8 mouse cellular contexts compared by ENCODE assay signal in the genomic region with DNA sequence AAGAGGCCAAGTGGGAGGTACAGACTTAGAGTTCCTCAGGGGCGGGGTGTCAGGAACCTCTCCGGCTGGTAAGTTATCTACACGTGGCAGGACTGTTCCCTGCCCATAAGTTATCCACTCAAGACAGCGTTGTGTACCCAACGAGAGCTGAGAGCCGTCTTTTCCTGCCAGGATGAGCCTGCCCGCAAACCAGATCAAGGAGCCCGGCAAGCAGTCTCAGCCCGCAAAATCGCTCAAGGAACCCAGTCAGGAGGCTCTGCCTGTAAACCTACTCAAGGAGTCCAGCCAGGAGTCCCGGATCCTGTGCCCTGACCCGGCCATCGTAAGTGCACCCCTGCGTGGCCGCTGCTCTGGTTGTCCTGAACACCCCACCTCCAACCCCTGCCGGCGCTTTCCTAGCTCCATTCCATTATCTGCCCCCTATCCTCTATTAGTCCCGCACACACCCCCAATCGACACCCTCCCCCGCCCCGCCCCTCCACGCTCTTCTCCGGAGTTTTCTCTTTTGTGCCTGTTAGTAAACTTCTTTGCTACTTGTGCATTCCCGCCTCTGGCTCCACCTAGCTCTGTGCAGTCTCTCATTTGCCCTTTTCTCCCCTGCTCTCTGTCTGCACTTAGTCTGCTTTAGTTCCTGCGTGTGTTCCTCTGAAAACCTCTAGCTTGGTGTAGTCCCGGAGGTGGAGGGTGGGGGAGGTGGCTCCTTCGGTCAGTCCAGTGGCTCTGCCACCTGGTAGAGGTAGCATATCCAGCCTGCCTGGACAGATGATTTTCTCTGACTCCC. TPM values are rescaled to one million over a fixed set of nuclear protein-coding genes. Genes with fewer than 3 reads are reported as not detected.
DNase-seq lines count a peak whose midpoint lies in the region; ATAC-seq and TF ChIP-seq lines count a peak whose summit lies in the region.

No protein-coding gene starts in this region.

- H3K4me2 ChIP-seq in forebrain, embryonic 11.5 days (ENCODE audit: low read depth, low read length, severe bottlenecking) = peak overlapping the region; percentile 56
- peak overlapping the region; percentile 79 for H3K4me2 ChIP-seq in intestine, embryonic 14.5 days (ENCODE audit: low read length)
- peak overlapping the region; percentile 99 for H3K4me2 ChIP-seq in liver, postnatal 0 days (ENCODE audit: low read depth, low read length)
- H3K4me2 ChIP-seq in neural tube, embryonic 13.5 days = peak overlapping the region; percentile 61

- H3K27me3 ChIP-seq in forebrain, embryonic 11.5 days (ENCODE audit: control insufficient read depth, insufficient read depth, low read length) = no peaks in the 10 kb centered on the region
- H3K27me3 ChIP-seq in intestine, embryonic 14.5 days (replicated peaks; ENCODE audit: control insufficient read depth, insufficient read depth, low read length) = no peaks in the 10 kb centered on the region
- H3K27me3 ChIP-seq in liver, postnatal 0 days (ENCODE audit: insufficient read depth, low read length) = no peaks in the 10 kb centered on the region
- H3K27me3 ChIP-seq in neural tube, embryonic 13.5 days = peaks cover 4% of the 10 kb centered on the region; the same call in 1 of the 2 replicates

- TF ChIP-seq EP300 in liver, postnatal 0 days (IDR thresholded peaks at IDR 0.05; ENCODE audit: low read depth) = peak; percentile 86

- peak overlapping the region; percentile 23 for H3K4me3 ChIP-seq in forebrain, embryonic 11.5 days (ENCODE audit: low read depth, low read length)
- H3K4me3 ChIP-seq in intestine, embryonic 14.5 days (ENCODE audit: low read depth, low read length) = peak overlapping the region; percentile 33
- H3K4me3 ChIP-seq in liver, postnatal 0 days (ENCODE audit: low read depth, low read length) = peak overlapping the region; percentile 74
- peak overlapping the region; percentile 29 for H3K4me3 ChIP-seq in neural tube, embryonic 13.5 days

- peak; percentile 29 to 35 for DNase-seq in B cell, adult 2 months
- peak; percentile 59 for DNase-seq in R1 (ENCODE audit: low read depth, low spot score)
- peak; percentile 56 for DNase-seq in forebrain, embryonic 11.5 days (ENCODE audit: low spot score)
- DNase-seq in intestine, embryonic 14.5 days (ENCODE audit: low spot score) = peak; percentile 70
- DNase-seq in liver, postnatal 0 days = peak; percentile 69
- DNase-seq in right cerebral cortex, postnatal 25 days = no peak
- DNase-seq in layer of hippocampus, postnatal 36 days = no peak

- H3K36me3 ChIP-seq in forebrain, embryonic 11.5 days (ENCODE audit: control insufficient read depth, insufficient read depth, low read length) = no peaks in the 10 kb centered on the region
- no peaks in the 10 kb centered on the region for H3K36me3 ChIP-seq in intestine, embryonic 14.5 days (ENCODE audit: control insufficient read depth, insufficient read depth, low read length)
- H3K36me3 ChIP-seq in liver, postnatal 0 days (replicated peaks; ENCODE audit: insufficient read depth, low read length) = 0 out of 2 replicates have a peak, but pooled peaks cover 6% of the 10 kb centered on the region
- peaks cover 6% of the 10 kb centered on the region for H3K36me3 ChIP-seq in neural tube, embryonic 13.5 days

- H3K27ac ChIP-seq in forebrain, embryonic 11.5 days (ENCODE audit: low read depth, low read length) = no peak overlapping the region
- no peak overlapping the region for H3K27ac ChIP-seq in intestine, embryonic 14.5 days (ENCODE audit: low read depth)
- H3K27ac ChIP-seq in liver, postnatal 0 days (ENCODE audit: low read depth) = peak overlapping the region; percentile 91
- H3K27ac ChIP-seq in neural tube, embryonic 13.5 days (replicated peaks) = no peak overlapping the region

- TF ChIP-seq CTCF in liver, postnatal 0 days (IDR thresholded peaks at IDR 0.05; ENCODE audit: low read depth) = no peak

- WGBS in forebrain, embryonic 11.5 days = 8% methylated on average over 27 of the region's 27 CpGs
- WGBS in intestine, embryonic 14.5 days = 2% methylated on average over 27 of the region's 27 CpGs
- WGBS in liver, postnatal 0 days (ENCODE audit: insufficient replicate concordance) = 2% methylated on average over 27 of the region's 27 CpGs
- whole genome bisulfite sequencing in neural tube, embryonic 13.5 days = 8% methylated on average over 27 of the region's 27 CpGs

- no peaks in the 10 kb centered on the region; the same call in 1 of the 2 replicates for H3K9me3 ChIP-seq in forebrain, embryonic 11.5 days (ENCODE audit: control insufficient read depth, low read length)
- 0 out of 2 replicates have a peak, but pooled peaks cover 7% of the 10 kb centered on the region for H3K9me3 ChIP-seq in intestine, embryonic 14.5 days (ENCODE audit: control insufficient read depth, low read length)
- 0 out of 2 replicates have a peak, but pooled peaks cover 4% of the 10 kb centered on the region for H3K9me3 ChIP-seq in liver, postnatal 0 days (ENCODE audit: low read length)
- peaks cover 5% of the 10 kb centered on the region for H3K9me3 ChIP-seq in neural tube, embryonic 13.5 days

- peak; percentile 49 for ATAC-seq in forebrain, embryonic 11.5 days (replicated peaks; ENCODE audit: low FRiP score)
- ATAC-seq in intestine, embryonic 14.5 days (replicated peaks; ENCODE audit: low FRiP score, low TSS enrichment, low read depth) = peak; percentile 70
- ATAC-seq in liver, postnatal 0 days = peak; percentile 99
- peak; percentile 15; the same call in 1 of the 2 replicates for ATAC-seq in neural tube, embryonic 13.5 days (ENCODE audit: low read depth)

- 0 out of 2 replicates have a peak, but pooled peaks cover 3% of the 10 kb centered on the region for H3K4me1 ChIP-seq in forebrain, embryonic 11.5 days (replicated peaks; ENCODE audit: control insufficient read depth, insufficient read depth, low read length)
- H3K4me1 ChIP-seq in intestine, embryonic 14.5 days (replicated peaks; ENCODE audit: control insufficient read depth, insufficient read depth, low read length) = peaks cover 4% of the 10 kb centered on the region; the same call in 1 of the 2 replicates
- H3K4me1 ChIP-seq in liver, postnatal 0 days (ENCODE audit: insufficient read depth) = peaks cover 17% of the 10 kb centered on the region
- H3K4me1 ChIP-seq in neural tube, embryonic 13.5 days (replicated peaks) = peaks cover 14% of the 10 kb centered on the region

- H3K9ac ChIP-seq in forebrain, embryonic 11.5 days (ENCODE audit: low read length) = peak overlapping the region; percentile 40
- peak overlapping the region; percentile 46 for H3K9ac ChIP-seq in intestine, embryonic 14.5 days (ENCODE audit: low read length)
- H3K9ac ChIP-seq in liver, postnatal 0 days (replicated peaks) = peak overlapping the region; percentile 89
- H3K9ac ChIP-seq in neural tube, embryonic 13.5 days = peak overlapping the region; percentile 58

RNA-seq across cellular contexts. Expression of a gene that starts 2.2 kb away (rescaled TPM):
- 0.87 and 1.3 TPM in 2 replicates for polyA plus RNA-seq in forebrain, embryonic 11.5 days (2014; fragmentation: Nextera tagmentation; extraction: Ambion mirVana)
- 1.7 and 2.2 TPM in 2 replicates for polyA plus RNA-seq in intestine, embryonic 14.5 days (2014; fragmentation: Nextera tagmentation; extraction: Ambion mirVana)
- polyA plus RNA-seq in liver, postnatal 0 days (2015; fragmentation: Nextera tagmentation; extraction: Ambion mirVana) = 3.9 and 5.0 TPM in 2 replicates
- polyA plus RNA-seq in neural tube, embryonic 13.5 days (2015; fragmentation: Nextera tagmentation; extraction: Ambion mirVana) = 1.2 and 2.2 TPM in 2 replicates
- 1 to 10 TPM; 4.3 to 4.8 TPM for total RNA-seq in layer of hippocampus, postnatal 36 days (2021)

RNA-seq across cellular contexts. Expression of a gene that starts 27.4 kb away (rescaled TPM):
- 63.4 and 71.5 TPM in 2 replicates for polyA plus RNA-seq in forebrain, embryonic 11.5 days (2014; fragmentation: Nextera tagmentation; extraction: Ambion mirVana)
- polyA plus RNA-seq in intestine, embryonic 14.5 days (2014; fragmentation: Nextera tagmentation; extraction: Ambion mirVana) = 56.4 and 64.1 TPM in 2 replicates
- polyA plus RNA-seq in liver, postnatal 0 days (2015; fragmentation: Nextera tagmentation; extraction: Ambion mirVana) = 10.3 TPM in 2 replicates
- 48.0 and 58.4 TPM in 2 replicates for polyA plus RNA-seq in neural tube, embryonic 13.5 days (2015; fragmentation: Nextera tagmentation; extraction: Ambion mirVana)
- 10 to 100 TPM; 31.5 to 32.4 TPM for total RNA-seq in layer of hippocampus, postnatal 36 days (2021)

RNA-seq across cellular contexts. Expression of a gene that starts 35.8 kb away (rescaled TPM):
- 0.28 TPM in 1 of 2 replicates, not detected in the other for polyA plus RNA-seq in forebrain, embryonic 11.5 days (2014; fragmentation: Nextera tagmentation; extraction: Ambion mirVana)
- 0.23 and 0.41 TPM in 2 replicates for polyA plus RNA-seq in intestine, embryonic 14.5 days (2014; fragmentation: Nextera tagmentation; extraction: Ambion mirVana)
- 2.0 and 2.1 TPM in 2 replicates for polyA plus RNA-seq in liver, postnatal 0 days (2015; fragmentation: Nextera tagmentation; extraction: Ambion mirVana)
- 0.99 and 1.5 TPM in 2 replicates for polyA plus RNA-seq in neural tube, embryonic 13.5 days (2015; fragmentation: Nextera tagmentation; extraction: Ambion mirVana)
- 10 to 100 TPM; 36.2 to 45.8 TPM for total RNA-seq in layer of hippocampus, postnatal 36 days (2021)

RNA-seq across cellular contexts. Expression of a gene that starts 53.5 kb away (rescaled TPM):
- polyA plus RNA-seq in forebrain, embryonic 11.5 days (2014; fragmentation: Nextera tagmentation; extraction: Ambion mirVana) = 307 and 339 TPM in 2 replicates
- 386 and 389 TPM in 2 replicates for polyA plus RNA-seq in intestine, embryonic 14.5 days (2014; fragmentation: Nextera tagmentation; extraction: Ambion mirVana)
- polyA plus RNA-seq in liver, postnatal 0 days (2015; fragmentation: Nextera tagmentation; extraction: Ambion mirVana) = 323 and 339 TPM in 2 replicates
- 431 and 478 TPM in 2 replicates for polyA plus RNA-seq in neural tube, embryonic 13.5 days (2015; fragmentation: Nextera tagmentation; extraction: Ambion mirVana)
- 100 to 1,000 TPM; 221 to 238 TPM for total RNA-seq in layer of hippocampus, postnatal 36 days (2021)

Comparison
In these comparisons a context has a peak if more than half of its experiments do, and no peak if none do; other contexts are left out.
1. DNase-seq: peak in B cell, adult 2 months (2 of 2), R1 (single experiment), forebrain, embryonic 11.5 days (single experiment), intestine, embryonic 14.5 days (single experiment) and liver, postnatal 0 days (single experiment); none in right cerebral cortex, postnatal 25 days (single experiment) and layer of hippocampus, postnatal 36 days (0 of 2).
2. ATAC-seq: peak in every context shown above with its lines; median percentile 99 in liver, postnatal 0 days; 70 in intestine, embryonic 14.5 days; 49 in forebrain, embryonic 11.5 days; 15 in neural tube, embryonic 13.5 days.
3. H3K4me3 ChIP-seq: peak in every context shown above with its lines; median percentile 74 in liver, postnatal 0 days; 33 in intestine, embryonic 14.5 days; 29 in neural tube, embryonic 13.5 days; 23 in forebrain, embryonic 11.5 days.
4. Peak in every context shown above with its lines, with median percentiles within 50 percentile points of each other: H3K4me2 ChIP-seq and H3K9ac ChIP-seq.